Mouse (Mus musculus) hematopoietic stem cell, adult 5-6 weeks (primary cell): ENCODE data around the gene D17H6S53E. TPM values are rescaled to one million over a fixed set of nuclear protein-coding genes. Genes with fewer than 3 reads are reported as not detected.

Source experiments
- ATAC-seq, 2 experiments: fragments of 125-278 bp in 1 of 2; replicated peaks in 1 of 2; 2 replicates each; pipeline ENCODE4 v1.8.0; 2016 to 2017; ENCODE audit warnings: inconsistent platforms in 2 of 2, mild to moderate bottlenecking in 2 of 2, moderate number of reproducible peaks in 2 of 2, low read depth in 1 of 2, moderate TSS enrichment in 1 of 2; ENCODE audit not compliant: low FRiP score in 2 of 2, poor library complexity in 2 of 2, severe bottlenecking in 2 of 2, insufficient read depth in 1 of 2, low TSS enrichment in 1 of 2
- total RNA-seq: library from RNA; stranded (forward); fragments of 172-1452, 232-1000 nt; gene quantifications from 2 replicates; pipeline ENCODE4 v1.2.3, GENCODE M21; 2017

Gene D17H6S53E
- total RNA-seq = 6.1 and 6.3 TPM in 2 replicates

DNA sequence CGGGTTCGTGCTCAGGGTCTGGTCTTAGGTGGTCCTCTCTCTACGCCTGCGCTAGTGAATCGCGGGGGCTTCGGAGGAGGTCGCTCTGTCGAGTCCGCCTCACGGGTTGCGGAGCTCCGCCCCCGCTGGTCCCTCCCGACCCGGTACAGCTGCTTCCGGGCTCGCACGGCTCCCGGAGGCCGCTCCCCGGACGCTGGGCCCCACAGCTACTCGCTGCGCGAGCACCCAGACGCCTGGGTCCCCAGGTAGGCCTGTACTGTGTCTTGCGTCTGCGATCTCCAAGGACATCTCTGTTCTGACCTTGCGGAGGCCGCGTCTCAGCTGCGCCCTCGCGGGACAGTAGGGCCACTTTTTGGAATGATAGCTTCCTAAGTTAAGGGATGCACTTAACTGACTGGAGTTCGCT, at the start of gene D17H6S53E:
Gene D17H6S53E, plus strand, starts transcription at position 168 of the 406 bp plus-strand sequence.
- peak; percentile 15 to 43; a peak in 2 of 4 replicates for ATAC-seq

DNA sequence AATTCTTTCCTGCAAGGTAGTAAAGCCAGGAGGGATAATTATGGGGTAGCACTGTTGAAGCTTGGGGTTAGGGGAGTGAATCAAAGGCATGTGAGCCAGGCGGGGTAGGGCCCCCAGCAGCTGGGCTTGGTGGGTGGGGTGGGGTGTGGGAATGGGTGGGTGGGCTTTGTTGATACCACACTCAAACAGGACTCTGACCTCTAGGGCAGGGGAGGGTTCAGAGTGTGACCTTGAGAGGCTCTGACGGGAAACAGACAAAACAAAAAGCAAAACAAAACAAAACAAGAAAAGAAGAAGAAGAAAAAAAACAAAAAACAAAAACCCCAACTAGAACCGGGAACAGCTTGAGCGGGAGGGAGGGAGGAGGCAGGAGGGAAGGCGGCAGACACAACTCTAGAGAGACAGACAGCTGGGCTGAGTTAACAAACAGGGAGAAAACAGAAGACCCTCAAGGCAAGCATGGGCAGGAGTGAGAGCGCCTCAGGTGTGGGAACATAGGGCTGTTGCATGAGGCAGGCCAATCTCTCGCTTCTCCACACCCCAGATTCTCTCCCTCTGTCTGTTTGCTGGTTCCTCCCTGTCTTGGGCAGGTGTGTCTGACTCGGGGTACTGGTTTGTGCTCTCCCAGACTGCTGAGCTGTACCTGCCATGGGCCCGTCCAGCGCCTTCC, 49.5 kb upstream of the D17H6S53E start, which contains the start of gene Ly6g6e:
Gene Ly6g6e, plus strand, starts transcription at position 396 of the 670 bp plus-strand sequence.
- ATAC-seq = no peak

DNA sequence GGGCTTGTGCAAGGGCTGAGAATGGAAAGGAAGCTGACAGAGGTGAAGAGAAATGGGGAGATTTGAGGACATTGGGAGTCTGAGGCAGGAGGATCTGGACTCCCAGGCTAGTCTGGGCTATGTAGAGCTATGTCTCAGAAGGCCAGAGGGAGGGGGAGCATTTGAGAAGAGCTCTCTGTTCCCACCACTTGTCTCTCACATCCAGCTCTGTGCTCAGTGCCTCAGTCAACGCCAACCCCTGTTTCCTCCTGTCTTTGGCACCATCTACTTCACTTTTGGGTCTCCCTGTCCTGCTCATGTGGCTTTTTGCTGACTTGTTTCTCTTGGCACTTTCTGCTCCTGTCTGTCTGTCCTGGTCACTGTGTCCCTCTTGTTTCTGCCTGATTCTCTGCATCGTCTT, 48.9 kb upstream of the D17H6S53E start:
- ATAC-seq = no peak

DNA sequence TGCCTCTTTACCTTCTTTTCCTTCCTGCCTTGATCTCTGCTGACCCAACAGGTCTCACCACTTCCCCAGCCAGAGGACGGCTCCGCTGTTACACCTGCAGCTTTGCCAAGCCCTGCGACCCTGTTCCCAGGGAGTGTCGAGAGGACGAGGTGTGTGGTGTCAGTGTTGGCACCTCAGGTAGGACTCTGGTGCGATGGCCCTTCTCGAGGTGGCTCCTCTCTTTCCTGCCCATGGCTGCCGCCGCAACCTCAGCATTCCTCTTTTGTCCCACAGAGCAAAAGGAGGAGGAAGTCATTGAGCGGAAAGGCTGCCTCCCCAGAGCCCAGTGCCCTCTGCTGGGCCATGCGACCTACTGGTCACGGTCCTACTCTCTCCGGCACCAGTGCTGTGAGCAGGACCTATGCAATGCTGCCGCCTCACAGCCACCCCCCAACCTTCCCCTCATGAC, 48.4 kb upstream of the D17H6S53E start, which contains the start of gene Ly6g6d:
Gene Ly6g6d, minus strand, starts transcription at position 280 of the 448 bp plus-strand sequence.
- peak; percentile 42 to 59; a peak in 2 of 4 replicates for ATAC-seq

DNA sequence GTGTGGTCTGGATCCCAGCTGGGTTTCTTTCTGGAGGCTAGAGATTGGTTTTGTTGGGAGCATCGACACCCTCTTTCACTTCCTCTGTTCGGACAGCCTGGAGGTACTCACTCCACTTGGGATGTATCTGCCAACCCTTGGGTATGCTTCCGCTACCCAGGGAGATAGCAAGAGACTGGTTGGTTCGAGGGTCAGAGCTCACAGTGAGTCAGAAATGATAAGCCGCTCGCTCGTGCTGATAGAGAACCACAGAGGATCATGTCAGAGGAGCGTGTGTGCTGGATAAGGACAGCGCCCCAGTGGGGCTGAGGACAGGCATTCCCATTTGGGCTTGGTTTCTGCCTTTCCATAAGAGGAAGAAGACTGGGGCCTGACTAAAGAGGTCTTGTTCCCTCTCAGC, 46.4 kb upstream of the D17H6S53E start:
- no peak; a peak in 1 of 4 replicates for ATAC-seq

DNA sequence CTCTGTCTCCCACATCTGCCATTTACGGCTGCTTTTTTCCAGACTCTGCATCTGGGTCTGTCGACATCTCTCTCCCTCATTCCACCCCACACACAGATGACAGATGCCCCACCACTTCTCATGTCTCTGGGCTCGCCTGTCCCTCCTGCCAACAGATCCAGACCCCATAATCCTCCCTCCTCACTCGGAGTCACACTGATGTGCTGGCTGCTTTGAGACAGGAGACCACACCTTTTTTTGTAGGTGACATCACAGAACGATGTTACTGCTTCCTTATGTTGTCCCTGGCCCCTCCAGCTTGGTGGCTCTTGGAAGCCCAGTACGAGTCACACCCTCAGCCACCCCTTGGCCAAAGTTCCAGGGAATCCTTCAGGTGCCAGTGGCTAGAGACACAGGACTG, 45.9 kb upstream of the D17H6S53E start:
- no peak for ATAC-seq

DNA sequence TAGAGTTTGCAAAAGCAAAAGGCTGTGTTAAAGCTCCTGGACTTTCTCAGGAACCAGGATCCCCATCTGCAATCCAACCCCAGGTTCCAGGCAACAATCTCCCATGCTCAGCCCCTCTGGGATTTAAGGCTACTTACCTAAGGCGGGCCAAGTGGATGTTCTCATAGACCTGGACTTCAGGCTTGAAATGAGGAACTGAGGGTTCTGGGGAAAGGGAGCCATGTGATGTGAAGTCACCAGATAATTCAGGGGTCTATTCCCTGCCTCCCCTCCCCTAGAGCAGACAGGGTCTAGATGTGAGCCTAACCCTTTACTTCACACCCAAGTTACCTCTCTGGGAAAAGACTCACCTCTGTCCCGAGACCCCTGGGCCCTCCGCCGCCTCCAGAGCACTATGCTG, 45.5 kb upstream of the D17H6S53E start:
- ATAC-seq = no peak

DNA sequence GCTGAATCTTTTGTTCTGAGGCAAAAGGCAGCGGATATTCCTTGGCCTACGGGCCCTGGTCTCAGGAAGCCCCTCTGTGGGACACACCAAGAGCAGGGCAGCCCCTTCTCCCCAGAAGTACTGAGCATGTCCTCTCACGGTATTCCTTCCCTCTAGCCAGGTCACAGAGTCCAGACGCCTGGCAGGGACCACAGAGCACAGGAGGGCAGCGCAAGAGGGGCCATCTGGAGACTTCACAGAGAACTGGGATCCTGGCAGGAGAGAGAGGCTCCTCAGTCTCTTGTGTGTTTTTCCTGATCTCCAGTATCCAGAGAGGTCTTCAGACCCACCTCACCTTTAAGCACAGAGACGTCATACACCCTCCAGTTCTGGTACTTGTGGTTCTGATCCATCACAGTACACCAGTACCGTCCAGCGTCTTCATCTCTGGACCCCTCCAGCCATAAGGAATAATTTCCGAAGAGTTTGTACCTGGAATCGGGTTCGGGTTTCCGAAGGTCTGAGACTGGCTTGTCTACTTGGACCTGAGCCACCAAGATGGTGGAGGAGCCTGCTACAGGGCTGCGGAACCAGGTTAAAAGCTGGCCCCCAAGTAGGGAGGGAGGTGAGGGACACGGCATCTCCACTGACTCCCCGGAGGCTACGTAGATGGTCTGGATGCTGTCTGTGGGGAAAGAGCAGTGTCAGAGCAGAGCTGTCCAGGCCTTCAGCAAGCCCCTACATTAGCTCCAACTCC, 43.2 kb upstream of the D17H6S53E start:
- no peak for ATAC-seq

DNA sequence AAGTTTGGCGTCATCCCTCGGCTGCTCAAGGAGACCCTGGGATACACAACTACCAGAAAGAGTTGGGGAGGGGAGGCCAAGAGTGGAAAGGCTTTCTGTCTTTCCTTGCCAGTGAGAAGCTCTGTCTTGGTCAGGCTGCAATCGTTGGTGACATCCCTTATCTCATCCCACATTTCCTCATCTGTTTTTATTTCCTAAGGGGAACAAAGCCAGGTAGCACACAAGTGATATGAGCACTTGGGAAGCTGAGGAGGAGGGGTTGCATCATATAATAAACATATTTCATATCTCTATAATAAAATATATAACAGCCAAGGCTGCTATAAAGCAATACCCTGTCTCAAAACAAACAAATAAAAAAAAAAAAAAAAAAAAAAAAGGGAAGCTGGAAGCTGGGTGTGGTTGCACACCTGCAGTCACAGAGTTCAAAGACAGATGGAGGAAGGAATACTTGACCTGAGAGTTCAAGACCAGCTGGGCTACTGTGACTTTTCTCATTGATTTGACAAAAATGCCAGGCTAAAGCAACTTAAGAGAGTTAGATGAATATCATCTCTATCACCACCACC, 42.2 kb upstream of the D17H6S53E start:
- ATAC-seq = no peak

DNA sequence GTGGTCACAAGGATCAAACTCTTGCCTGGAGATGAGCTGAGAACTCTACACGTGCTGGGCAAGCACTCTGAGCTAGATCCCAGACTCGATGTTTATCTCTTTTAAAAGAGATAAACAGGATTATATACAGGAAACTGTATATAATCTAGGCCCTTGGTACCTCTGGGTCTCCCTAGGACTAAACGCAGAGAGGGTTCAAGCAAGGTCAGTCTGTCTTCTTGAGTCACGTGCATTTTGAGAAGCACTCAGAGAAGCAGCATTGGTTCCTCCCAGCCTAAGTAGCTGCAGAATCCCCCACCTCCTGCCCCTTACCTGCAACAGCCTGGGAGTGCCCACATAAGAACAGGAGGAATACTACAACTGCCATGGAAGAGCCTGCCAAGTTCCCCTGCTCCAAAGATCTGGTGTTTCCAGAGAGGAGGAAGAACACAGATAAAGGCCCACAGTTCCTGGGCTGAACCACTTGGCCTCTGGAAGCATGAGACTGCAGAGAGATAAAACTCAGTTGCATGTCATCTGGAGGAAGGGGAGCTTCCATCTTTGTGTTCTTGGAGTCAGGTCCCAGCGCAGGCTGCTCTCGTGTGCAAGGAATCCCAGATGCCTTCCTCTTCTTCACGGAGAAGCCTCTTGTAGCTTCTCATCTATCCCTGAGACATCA, 40.8 kb upstream of the D17H6S53E start, which contains the start of gene Ly6g6f:
Gene Ly6g6f, minus strand, starts transcription at position 403 of the 658 bp plus-strand sequence.
- ATAC-seq = no peak

DNA sequence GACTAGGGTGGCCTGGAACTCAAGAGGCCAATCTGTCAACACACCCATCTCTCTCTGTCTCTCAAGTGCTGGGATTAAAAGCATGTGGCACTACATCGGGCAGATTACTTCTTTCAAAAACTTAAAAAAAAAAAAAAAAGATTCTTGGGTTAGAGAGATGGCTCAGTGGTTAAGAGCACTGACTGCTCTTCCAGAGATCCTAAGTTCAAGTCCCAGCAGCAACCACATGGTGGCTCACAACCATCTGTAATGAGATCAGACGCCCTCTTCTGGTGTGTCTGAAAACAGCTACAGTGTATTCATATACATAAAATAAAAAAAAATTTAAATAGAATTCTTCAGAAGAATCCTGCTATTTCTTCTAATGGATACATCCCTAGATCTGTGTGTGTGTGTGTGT, 38.0 kb upstream of the D17H6S53E start:
- no peak for ATAC-seq

DNA sequence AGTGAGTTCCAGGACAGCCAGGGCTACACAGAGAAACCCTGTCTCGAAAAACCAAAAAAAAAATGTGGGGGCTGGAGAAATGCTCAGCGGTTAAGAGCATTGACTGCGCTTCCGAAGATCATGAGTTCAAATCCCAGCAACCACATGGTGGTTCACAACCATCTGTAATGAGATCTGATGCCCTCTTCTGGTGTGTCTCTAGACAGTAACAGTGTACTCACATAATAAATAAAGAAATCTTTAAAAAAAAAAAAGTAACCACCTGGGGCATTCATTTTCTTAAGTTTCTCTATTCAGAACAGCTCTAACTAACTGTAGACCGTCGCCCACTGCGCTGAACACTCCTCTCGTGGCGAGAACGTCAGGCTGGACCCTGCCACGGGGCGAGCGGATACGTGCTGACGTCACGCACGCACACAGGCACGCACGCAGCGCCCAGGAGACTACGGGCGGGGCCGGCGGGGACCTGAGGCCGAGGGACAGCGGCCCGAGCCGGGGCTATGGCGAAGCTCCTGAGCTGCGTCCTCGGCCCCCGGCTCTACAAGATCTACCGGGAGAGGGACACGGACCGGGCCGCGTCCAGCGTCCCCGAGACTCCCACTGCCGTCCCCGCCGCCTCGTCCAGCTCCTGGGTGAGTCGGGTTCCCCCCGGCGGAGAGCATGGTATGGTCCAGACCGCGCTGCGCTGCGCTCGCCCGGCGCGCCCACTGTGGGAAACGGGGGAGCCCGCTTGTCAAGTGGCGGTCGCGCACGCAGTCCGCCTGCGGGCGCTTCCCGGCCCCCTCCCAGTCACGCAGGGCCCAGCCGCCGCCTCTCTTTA, 37.1 kb upstream of the D17H6S53E start, which contains the start of gene Abhd16a:
Gene Abhd16a, plus strand, starts transcription at position 439 of the 820 bp plus-strand sequence.
- ATAC-seq = peak; percentile 96 to 98

DNA sequence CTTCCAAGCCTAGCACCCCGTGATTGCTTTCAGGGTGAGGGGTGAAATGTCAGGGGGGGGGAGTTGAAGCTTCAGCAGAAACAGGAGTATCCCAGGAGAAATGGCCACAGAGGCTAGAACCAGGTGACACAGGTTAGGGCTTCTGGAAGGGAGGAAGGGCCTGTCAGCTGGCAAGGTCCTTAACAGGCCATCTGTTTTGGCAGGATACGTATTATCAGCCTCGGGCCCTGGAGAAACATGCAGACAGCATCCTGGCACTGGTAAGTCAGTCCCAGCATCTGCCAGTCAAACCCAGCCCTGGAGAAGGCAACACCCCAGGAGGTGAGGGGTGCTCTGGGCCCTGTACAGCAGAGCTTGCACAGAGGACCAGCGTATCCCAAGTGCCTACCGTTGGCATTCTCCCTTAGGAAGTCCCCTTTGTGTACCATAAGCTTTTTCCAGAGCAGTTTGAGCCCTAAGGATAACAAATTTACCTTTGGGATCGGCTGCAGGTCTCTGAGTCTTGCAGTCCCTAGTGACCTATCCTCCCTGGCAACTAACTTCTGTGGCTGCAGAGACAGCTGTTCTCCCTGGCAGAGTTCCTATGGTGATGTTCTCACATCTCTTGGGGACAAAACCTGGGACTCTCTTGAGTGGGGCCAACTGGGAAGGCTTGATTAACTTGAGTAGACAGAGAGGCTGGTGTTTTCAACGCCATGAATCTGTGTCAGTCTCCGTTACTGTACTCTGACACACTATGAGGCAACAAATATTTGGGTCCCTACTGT, 35.8 kb upstream of the D17H6S53E start:
- ATAC-seq = 0 out of 4 replicates have a peak, but pooled peaks of 1 of the 2 experiments have one; percentile 9

DNA sequence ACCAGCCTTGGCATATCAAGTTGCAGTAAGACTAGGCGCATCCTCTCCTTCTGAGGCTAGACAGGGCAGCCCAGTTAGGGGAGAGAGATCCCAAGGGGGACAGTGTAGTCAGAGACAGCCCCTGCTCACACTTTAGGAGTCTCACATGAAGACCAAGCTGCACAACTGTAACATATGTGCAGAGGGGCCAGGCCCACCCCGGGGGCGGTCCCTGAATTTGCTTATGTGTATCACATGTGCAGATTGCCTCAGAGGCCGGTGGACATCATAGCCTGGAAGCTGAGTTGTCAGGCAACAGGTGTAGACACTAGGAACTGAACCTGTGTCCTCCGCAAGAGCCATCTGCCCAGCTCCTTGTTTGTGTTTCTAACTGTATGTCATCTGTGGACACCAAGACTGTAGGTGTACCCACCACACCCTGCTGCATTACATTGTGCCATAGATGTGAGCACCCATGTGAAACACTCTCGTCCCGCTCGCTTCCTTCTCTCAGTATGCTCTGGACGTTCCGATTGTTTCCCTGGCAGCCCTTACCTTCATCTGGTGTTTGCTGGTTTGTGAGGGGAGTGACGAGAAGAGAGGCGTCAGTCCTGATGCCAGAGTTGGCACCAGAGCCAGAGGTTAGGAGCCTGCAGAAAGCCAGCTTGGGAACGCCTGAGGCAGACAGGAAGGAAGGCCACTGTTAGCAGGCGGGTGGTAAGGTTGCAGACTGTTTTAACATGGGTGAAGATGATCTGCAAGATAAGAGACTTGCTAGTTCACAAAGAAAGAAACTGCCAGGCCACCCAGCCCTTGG, 33.6 kb upstream of the D17H6S53E start:
- ATAC-seq = no peak
